In the genomic region with DNA sequence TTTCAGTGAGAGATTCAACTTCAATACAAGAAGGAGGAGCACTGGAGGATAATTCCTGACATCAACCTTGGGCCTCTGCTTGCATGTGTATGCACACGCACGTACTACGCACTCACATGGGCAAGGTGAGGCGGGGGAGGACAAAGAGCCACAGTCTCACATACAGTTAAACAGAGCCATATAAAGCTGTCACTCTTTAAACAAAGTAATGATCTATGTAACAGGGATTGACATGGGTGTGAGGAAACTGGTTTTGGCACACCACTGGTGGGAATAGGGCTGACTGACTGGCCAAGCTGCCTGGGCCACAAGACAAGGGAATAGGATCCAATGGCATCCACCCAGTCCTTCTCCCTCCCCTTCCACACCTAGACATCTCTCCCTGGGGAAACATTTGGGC, we compare ENCODE assay signal across 17 mouse cellular contexts. TPM values are rescaled to one million over a fixed set of nuclear protein-coding genes. Genes with fewer than 3 reads are reported as not detected.
DNase-seq lines count a peak whose midpoint lies in the region; ATAC-seq and TF ChIP-seq lines count a peak whose summit lies in the region.
"Had no signal": no experiment of that assay in that cellular context is flagged by ENCODE, and none has a peak within 500 bp of the region (broad histone marks: within the 10 kb centered on the region; RNA-seq: fewer than 3 reads in every experiment).

No protein-coding gene starts in this region.

- ATAC-seq in embryonic facial prominence, embryonic 15.5 days (ENCODE audit: insufficient number of reproducible peaks, low FRiP score, low TSS enrichment, low read depth) = no peak
- no peak for ATAC-seq in limb, embryonic 15.5 days (ENCODE audit: insufficient number of reproducible peaks, low FRiP score, low TSS enrichment, low read depth)
- ATAC-seq: activated CD4-positive, CD25-positive, alpha-beta regulatory T cell, adult 4 months; liver, embryonic 12.5 days had no signal

- peaks cover 82% of the 10 kb centered on the region for H3K4me1 ChIP-seq in embryonic facial prominence, embryonic 15.5 days
- H3K4me1 ChIP-seq in limb, embryonic 15.5 days = peaks cover 74% of the 10 kb centered on the region

- H3K36me3 ChIP-seq in embryonic facial prominence, embryonic 15.5 days = no peaks in the 10 kb centered on the region
- H3K36me3 ChIP-seq in limb, embryonic 15.5 days = no peaks in the 10 kb centered on the region
- H3K36me3 ChIP-seq: heart, embryonic 12.5 days; kidney, embryonic 15.5 days; liver, embryonic 12.5 days had no signal

- TF ChIP-seq CTCF in layer of hippocampus, adult 2 months (conservative IDR thresholded peaks at IDR 0.05) = no peak

- H3K9ac ChIP-seq in embryonic facial prominence, embryonic 15.5 days = no peak overlapping the region
- no peak overlapping the region for H3K9ac ChIP-seq in limb, embryonic 15.5 days
- H3K9ac ChIP-seq: heart, embryonic 12.5 days; hindbrain, embryonic 14.5 days; kidney, embryonic 15.5 days; liver, embryonic 12.5 days had no signal

- H3K27me3 ChIP-seq in embryonic facial prominence, embryonic 15.5 days = no peaks in the 10 kb centered on the region
- H3K27me3 ChIP-seq in limb, embryonic 15.5 days = no peaks in the 10 kb centered on the region
- H3K27me3 ChIP-seq: heart, embryonic 12.5 days; kidney, embryonic 15.5 days; liver, embryonic 12.5 days had no signal

- H3K9me3 ChIP-seq in embryonic facial prominence, embryonic 15.5 days (replicated peaks) = no peaks in the 10 kb centered on the region
- H3K9me3 ChIP-seq in limb, embryonic 15.5 days = no peaks in the 10 kb centered on the region
- H3K9me3 ChIP-seq: heart, embryonic 12.5 days; kidney, embryonic 15.5 days; liver, embryonic 12.5 days had no signal

- no peak overlapping the region for H3K4me2 ChIP-seq in embryonic facial prominence, embryonic 15.5 days (replicated peaks)
- no peak overlapping the region for H3K4me2 ChIP-seq in limb, embryonic 15.5 days
- H3K4me2 ChIP-seq: heart, embryonic 12.5 days; hindbrain, embryonic 14.5 days; kidney, embryonic 15.5 days; liver, embryonic 12.5 days had no signal

- DNase-seq in layer of hippocampus, adult 2 months (ENCODE audit: low spot score in 2 of 2) = no peak
- no peak for DNase-seq in layer of hippocampus, postnatal 10 days (ENCODE audit: low spot score in 2 of 2)
- peak; percentile 36 for DNase-seq in adipocyte (ENCODE audit: low spot score)
- DNase-seq in kidney, adult 9 months = no peak
- no peak for DNase-seq in left cerebral cortex, adult 11 months (ENCODE audit: low spot score)
- DNase-seq: cerebellum, adult 11-12 months; gastrocnemius, postnatal 14 days; retina, postnatal 1 day had no signal

- no peak overlapping the region for H3K4me3 ChIP-seq in layer of hippocampus, adult 2 months
- H3K4me3 ChIP-seq in embryonic facial prominence, embryonic 15.5 days (replicated peaks) = no peak overlapping the region
- no peak overlapping the region for H3K4me3 ChIP-seq in limb, embryonic 15.5 days
- H3K4me3 ChIP-seq: erythroblast, embryonic 14.5 days; heart, embryonic 12.5 days; kidney, embryonic 15.5 days; liver, embryonic 12.5 days had no signal

- WGBS in embryonic facial prominence, embryonic 15.5 days = 82% methylated on average over 4 of the region's 4 CpGs
- 65% methylated on average over 4 of the region's 4 CpGs for WGBS in limb, embryonic 15.5 days

- H3K27ac ChIP-seq in layer of hippocampus, adult 2 months = peak overlapping the region; percentile 85; the same call in 1 of the 2 replicates
- peak overlapping the region; percentile 71 for H3K27ac ChIP-seq in embryonic facial prominence, embryonic 15.5 days (replicated peaks)
- peak overlapping the region; percentile 60 for H3K27ac ChIP-seq in limb, embryonic 15.5 days
- H3K27ac ChIP-seq: hindbrain, embryonic 14.5 days; kidney, embryonic 15.5 days; liver, embryonic 12.5 days; macrophage had no signal

RNA-seq across cellular contexts. Expression of a gene that starts 57.0 kb away (rescaled TPM):
- 10 to 100 TPM in 1 of 2 experiments, 1 to 10 TPM in 1; 9.3 to 11.2 TPM for total RNA-seq in layer of hippocampus, adult 2 months (2021)
- 10 to 100 TPM; 15.4 to 15.5 TPM for total RNA-seq in layer of hippocampus, postnatal 10 days (2021)
- 52.3 and 59.9 TPM in 2 replicates for polyA plus RNA-seq in embryonic facial prominence, embryonic 15.5 days (2015; fragmentation: Nextera tagmentation; extraction: Ambion mirVana)
- polyA plus RNA-seq in limb, embryonic 15.5 days (2015; fragmentation: Nextera tagmentation; extraction: Ambion mirVana) = 55.1 and 58.3 TPM in 2 replicates
- polyA plus RNA-seq: erythroblast, embryonic 14.5 days had no signal
